Mouse (Mus musculus) frontal cortex, postnatal 14 days (tissue): ENCODE data around the gene Aldh5a1.

Experiments used
- DNase-seq, 2 experiments: peaks; one replicate each; pipeline ENCODE4 v3.0.0; 2022; ENCODE audit warnings: low spot score in 2 of 2

The Aldh5a1 gene

DNA sequence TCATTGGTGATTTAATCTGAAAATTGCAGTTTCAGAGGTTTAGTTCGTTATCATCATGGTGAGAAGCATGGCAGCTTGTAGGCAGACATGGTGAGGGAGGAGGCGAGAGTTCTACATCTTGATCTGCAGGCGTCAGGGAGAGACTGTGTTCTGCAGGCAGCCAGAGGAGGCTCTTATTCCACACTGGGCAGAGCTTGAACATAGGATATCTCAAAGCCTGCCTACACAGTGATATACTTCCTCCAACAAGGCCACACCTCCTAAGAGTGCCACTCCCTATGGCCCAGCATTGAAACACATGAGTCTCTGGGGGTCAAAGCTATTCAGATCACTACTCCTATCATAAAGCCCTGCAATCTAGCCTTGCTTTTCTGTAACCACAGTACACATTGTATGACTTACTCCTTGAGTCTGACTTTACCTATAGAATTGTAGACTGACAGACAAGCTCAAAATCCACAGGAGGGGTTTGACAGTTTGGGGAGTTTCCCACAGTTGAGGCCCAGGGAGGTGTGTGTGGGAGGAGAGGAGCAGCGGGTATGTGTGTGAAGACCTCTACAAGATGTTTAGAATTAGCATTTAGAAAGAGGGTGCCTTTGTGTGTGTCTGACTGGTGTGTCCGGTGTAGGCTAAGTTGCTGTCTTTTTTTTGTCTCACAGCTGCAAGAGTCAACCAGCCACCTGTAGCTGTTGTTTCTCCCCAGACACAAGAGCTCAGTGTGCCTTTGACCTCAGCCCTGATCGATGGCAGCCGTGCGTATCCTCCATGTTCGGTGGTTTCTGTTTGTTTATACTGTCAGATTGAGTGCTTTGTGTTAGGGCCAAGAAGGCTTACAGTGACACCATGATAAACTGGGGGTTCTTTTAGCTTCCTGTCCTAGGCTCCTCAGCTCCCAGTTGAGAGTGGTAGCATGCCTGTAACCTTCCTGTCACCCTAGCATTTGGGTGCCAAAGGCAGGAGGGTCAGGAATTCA lies 70.7 kb downstream of the Aldh5a1 start:
- no peak for DNase-seq

DNA sequence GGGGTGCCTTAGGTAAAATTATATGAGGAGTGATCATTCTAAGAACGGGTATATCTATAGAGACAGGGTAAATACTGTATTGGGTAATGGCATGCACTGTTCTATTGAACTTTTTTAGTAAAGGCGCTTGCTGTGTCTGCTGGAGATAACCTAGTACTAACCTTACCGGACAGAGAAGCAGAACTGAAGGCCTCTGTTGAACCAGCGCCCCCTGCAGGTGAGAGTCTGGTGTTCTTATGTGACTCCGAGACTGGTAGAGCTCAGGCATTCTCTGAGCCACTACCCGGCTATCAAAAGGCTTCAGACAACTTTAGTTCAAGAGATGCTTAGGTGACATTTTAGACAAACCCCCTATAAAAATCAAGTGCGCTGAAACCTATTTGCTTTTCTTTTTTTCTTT lies 74.9 kb downstream of the Aldh5a1 start:
- peak in 1 of 2 experiments; percentile 21 for DNase-seq

DNA sequence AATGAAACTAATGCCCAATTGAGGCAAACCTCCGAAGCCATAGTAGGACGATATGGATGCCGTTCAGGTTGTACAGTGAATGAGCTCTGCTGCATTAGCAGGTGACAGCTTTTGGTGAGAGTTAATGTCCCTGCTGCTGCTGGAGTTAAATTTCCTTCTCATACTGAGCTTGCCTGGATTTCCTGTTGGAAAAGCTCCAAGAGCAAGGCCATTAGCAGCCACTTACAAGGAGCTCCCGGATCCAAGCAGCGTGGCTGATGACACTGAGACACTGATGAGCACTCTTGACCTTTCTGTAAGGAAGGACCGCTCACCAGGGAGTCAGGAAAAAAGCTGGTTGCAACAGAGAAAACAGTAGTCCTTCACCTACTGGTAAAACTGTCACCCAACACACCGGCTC lies 75.4 kb downstream of the Aldh5a1 start:
- DNase-seq, result no peak

DNA sequence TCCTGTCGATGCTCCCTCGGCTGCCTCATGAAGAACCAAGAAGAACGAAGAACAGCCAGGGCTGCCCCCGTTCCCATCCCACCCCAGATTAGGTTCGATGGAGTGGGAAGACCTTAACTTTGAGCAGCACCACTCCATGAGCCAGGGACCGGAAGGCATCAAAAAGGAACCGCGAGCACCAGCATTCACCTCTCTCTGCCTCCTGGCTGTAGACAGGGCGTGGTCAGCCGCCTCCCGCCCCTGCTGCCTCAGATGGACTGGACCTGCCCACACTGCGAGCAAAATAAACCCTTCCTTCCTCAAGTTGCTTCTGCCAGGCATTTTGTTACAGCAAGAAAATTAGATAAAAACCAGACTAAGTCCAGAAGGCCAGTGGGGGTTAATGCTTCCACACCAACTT lies 76.4 kb downstream of the Aldh5a1 start:
- no peak for DNase-seq

DNA sequence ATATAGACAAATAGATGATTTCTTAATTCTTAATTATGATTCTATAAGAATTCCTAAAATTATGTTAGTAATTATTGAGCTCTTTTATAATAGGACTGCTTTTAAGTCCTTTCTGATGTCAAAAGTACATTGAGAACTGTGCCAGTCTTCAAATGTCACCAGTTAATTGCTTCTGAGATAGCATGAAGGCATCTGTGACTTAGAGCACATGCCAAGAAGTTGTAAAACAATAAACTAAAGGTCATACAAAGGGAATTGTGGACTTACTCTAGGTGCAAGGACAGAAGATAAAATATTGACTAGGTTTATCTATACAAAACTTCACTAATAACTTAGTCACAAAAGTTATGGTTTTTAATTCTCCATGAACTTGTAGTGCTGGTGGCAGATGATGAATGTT lies 78.3 kb downstream of the Aldh5a1 start:
- no peak for DNase-seq
